Comparison of ENCODE assay signal across 18 mouse cellular contexts in genomic region chr6:97338843-97339242, GRCm38 (mm10).
DNase-seq lines count a peak whose midpoint lies in the region; ATAC-seq and TF ChIP-seq lines count a peak whose summit lies in the region.
"Had no signal": no experiment of that assay in that cellular context is flagged by ENCODE, and none has a peak within 500 bp of the region (broad histone marks: within the 10 kb centered on the region; RNA-seq: fewer than 3 reads in every experiment).

No protein-coding gene starts in this region.

- no peak overlapping the region for H3K9ac ChIP-seq in forebrain, embryonic 13.5 days
- no peak overlapping the region for H3K9ac ChIP-seq in neural tube, embryonic 14.5 days (replicated peaks; ENCODE audit: low read depth, low read length)

- H3K36me3 ChIP-seq in megakaryocyte, embryonic 14.5 days (replicated peaks; ENCODE audit: low read length): peaks cover 37% of the 10 kb centered on the region
- H3K36me3 ChIP-seq in forebrain, embryonic 13.5 days (ENCODE audit: poor library complexity, severe bottlenecking): no peaks in the 10 kb centered on the region
- H3K36me3 ChIP-seq in neural tube, embryonic 14.5 days (ENCODE audit: control insufficient read depth, insufficient read depth, low read length): no peaks in the 10 kb centered on the region

- DNase-seq in cerebellum, adult 2 months: peak in 1 of 2 experiments; percentile 6
- no peak for DNase-seq in cerebellum, postnatal 14 days
- no peak for DNase-seq in yolk sac, embryonic 10.5 days (ENCODE audit: low spot score)
- no peak for DNase-seq in right cerebral cortex, postnatal 4 days
- DNase-seq: cerebellum, adult 11-12 months; embryo, embryonic 11 days; gastrocnemius, adult 2 months; heart, adult 18-20 months; kidney, postnatal 10 days; lung, adult 18-20 months; right cerebral cortex, adult 18-20 months had no signal

- TF ChIP-seq POLR2A in cerebellum, adult 2 months (IDR thresholded peaks at IDR 0.05; ENCODE audit: borderline replicate concordance, insufficient read depth, low read length): no peak

- H3K4me3 ChIP-seq in cerebellum, adult 2 months (replicated peaks; ENCODE audit: insufficient read depth, low read depth, low read length): no peak overlapping the region
- peak overlapping the region; percentile 3 for H3K4me3 ChIP-seq in megakaryocyte, embryonic 14.5 days (replicated peaks)
- no peak overlapping the region for H3K4me3 ChIP-seq in forebrain, embryonic 13.5 days
- no peak overlapping the region for H3K4me3 ChIP-seq in neural tube, embryonic 14.5 days (ENCODE audit: low read depth, low read length)
- H3K4me3 ChIP-seq: gastrocnemius, adult 2 months had no signal

- H3K27ac ChIP-seq in cerebellum, adult 2 months (ENCODE audit: insufficient read depth, low read length): peak overlapping the region; percentile 57; the same call in 1 of the 2 replicates
- peak overlapping the region; percentile 48; the same call in 1 of the 2 replicates for H3K27ac ChIP-seq in forebrain, embryonic 13.5 days
- no peak overlapping the region for H3K27ac ChIP-seq in neural tube, embryonic 14.5 days (ENCODE audit: low read depth, low read length)
- H3K27ac ChIP-seq: gastrocnemius, adult 2 months; macrophage had no signal

- H3K27me3 ChIP-seq in cerebellum, adult 2 months (ENCODE audit: control insufficient read depth, insufficient read depth, low read length): no peaks in the 10 kb centered on the region
- H3K27me3 ChIP-seq in megakaryocyte, embryonic 14.5 days (replicated peaks): no peaks in the 10 kb centered on the region
- H3K27me3 ChIP-seq in forebrain, embryonic 13.5 days: no peaks in the 10 kb centered on the region
- no peaks in the 10 kb centered on the region for H3K27me3 ChIP-seq in neural tube, embryonic 14.5 days (ENCODE audit: control insufficient read depth, insufficient read depth, low read length)
- H3K27me3 ChIP-seq: CH12.LX had no signal

- no peaks in the 10 kb centered on the region; the same call in 1 of the 2 replicates for H3K4me1 ChIP-seq in cerebellum, adult 2 months (ENCODE audit: control insufficient read depth, insufficient read depth, low read length)
- peaks cover 46% of the 10 kb centered on the region for H3K4me1 ChIP-seq in megakaryocyte, embryonic 14.5 days
- H3K4me1 ChIP-seq in forebrain, embryonic 13.5 days: peaks cover 35% of the 10 kb centered on the region
- peaks cover 11% of the 10 kb centered on the region for H3K4me1 ChIP-seq in neural tube, embryonic 14.5 days (ENCODE audit: control insufficient read depth, insufficient read depth, low read length)

- WGBS in cerebellum, adult 2 months: 52% methylated on average over 4 of the region's 4 CpGs
- WGBS in forebrain, embryonic 13.5 days: 22% methylated on average over 4 of the region's 4 CpGs
- 28% methylated on average over 4 of the region's 4 CpGs for WGBS in neural tube, embryonic 14.5 days

- H3K9me3 ChIP-seq in megakaryocyte, embryonic 14.5 days: no peaks in the 10 kb centered on the region
- no peaks in the 10 kb centered on the region for H3K9me3 ChIP-seq in forebrain, embryonic 13.5 days (replicated peaks)
- H3K9me3 ChIP-seq in neural tube, embryonic 14.5 days (ENCODE audit: control insufficient read depth, low read length): no peaks in the 10 kb centered on the region

- TF ChIP-seq CTCF in cerebellum, adult 2 months (IDR thresholded peaks at IDR 0.05; ENCODE audit: borderline replicate concordance, insufficient read depth, low read depth, low read length): no peak

- no peak for ATAC-seq in megakaryocyte, adult 5-6 weeks (ENCODE audit: poor library complexity, severe bottlenecking)
- ATAC-seq in forebrain, embryonic 13.5 days: peak; percentile 23; the same call in 1 of the 2 replicates
- peak; percentile 60; the same call in 1 of the 2 replicates for ATAC-seq in neural tube, embryonic 14.5 days (ENCODE audit: low read depth)
- ATAC-seq: inflammation-experienced regulatory T-cells, adult 6 months had no signal

- H3K4me2 ChIP-seq in forebrain, embryonic 13.5 days: 0 out of 2 replicates have a peak overlapping the region, but pooled peaks have one; percentile 1
- no peak overlapping the region for H3K4me2 ChIP-seq in neural tube, embryonic 14.5 days (ENCODE audit: low read depth, low read length)
